Mouse (Mus musculus): ENCODE data around the gene Hbs1l. TPM values are rescaled to one million over a fixed set of nuclear protein-coding genes. Genes with fewer than 3 reads are reported as not detected.

Gene Hbs1l
- 7.0 and 9.4 TPM in 2 replicates for polyA plus RNA-seq (2012; rRNA removed)

DNA sequence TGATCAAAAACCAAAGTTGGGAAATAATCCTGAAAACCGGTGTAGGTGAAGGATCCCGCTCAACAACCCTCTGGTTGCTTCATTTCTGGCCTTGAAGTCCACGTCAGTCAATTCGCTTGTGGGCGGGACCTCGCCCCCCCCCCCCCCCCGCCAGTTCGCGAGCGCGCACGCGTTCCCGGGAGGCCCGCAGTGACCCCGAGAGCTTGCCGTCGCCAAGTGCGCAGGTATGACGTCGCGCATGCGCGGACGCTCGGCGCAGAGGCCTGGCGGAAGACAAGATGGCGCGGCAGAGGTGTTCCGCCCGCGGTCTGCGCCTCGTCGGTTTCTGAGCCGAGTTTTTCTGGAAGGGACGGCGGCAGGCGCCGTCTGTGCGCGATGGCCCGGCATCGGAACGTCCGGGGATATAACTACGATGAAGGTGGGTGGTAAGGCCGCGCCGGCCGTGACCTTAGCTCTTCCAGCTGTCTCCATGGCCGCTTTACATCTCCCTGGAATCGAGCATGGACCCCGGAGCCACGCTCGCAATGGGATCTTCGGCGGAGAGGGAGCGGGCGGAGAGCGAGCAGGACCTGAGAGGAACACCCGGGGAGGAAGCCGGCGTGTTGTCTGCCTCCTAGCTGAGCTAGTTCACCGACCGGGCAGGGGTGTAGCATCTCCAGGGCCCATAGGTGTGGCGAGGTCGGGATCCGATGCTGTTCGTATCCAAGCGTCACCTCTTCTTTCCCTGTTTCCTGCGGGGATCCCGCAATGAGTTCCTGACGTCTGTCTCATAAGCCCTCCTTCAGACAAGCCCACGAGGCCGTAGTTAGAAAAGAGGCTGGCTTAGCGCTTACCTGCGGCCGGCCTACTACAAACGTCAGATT is at the start of gene Hbs1l:
Gene Hbs1l, plus strand, starts transcription at position 221 of the 863 bp plus-strand sequence.

DNA sequence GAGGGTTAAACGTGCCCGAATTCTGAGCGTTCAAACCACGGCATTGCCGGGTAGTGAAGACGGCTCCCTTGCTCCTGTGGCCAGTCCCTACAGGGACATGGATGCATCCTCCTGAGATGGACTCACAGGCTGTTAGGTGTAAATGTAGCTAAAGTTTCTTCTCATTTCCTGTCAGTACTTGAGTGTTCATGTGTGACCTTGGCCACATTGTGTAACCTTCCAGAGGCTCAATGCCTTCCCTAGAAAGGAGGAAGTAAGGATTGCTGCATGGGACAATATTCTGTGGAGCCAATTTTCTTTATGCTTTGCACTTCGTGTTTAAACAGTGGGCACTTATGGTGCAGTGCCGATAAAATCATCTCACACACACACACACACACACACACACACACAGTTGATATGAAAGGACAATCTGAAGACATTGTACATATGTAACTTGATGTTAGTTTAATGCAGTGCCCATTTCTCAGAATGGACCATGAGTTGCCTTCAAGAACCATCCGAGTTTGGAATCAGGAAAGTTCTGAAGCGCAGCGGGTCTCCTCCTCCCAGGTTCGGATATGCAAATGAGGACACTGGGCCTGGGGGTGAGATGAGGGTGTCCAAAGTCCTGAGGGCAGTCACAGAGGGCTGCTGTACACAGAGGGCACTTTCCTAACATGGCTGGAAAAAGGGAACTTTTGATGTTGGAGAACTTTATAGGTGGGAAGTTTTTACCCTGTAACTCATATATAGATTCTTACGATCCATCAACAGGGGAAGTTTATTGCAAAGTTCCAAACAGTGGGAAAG is 81.1 kb downstream of the Hbs1l start, which contains the start of gene Aldh8a1:
Gene Aldh8a1, plus strand, starts transcription at position 610 of the 792 bp plus-strand sequence.

Other genes with a start within 250 kb of the Hbs1l start
- gene Myb, start 135.0 kb upstream of the Hbs1l start, polyA plus RNA-seq (2012; rRNA removed): 24.0 and 28.0 TPM in 2 replicates
- gene Aldh8a1, start 81.3 kb downstream of the Hbs1l start, polyA plus RNA-seq (2012; rRNA removed): not detected in 2 replicates